8 mouse cellular contexts compared by ENCODE assay signal in genomic region chr5:142816031-142816810, GRCm38 (mm10). TPM values are rescaled to one million over a fixed set of nuclear protein-coding genes. Genes with fewer than 3 reads are reported as not detected.
DNase-seq lines count a peak whose midpoint lies in the region; ATAC-seq lines count a peak whose summit lies in the region.

No protein-coding gene starts in this region.

- peaks cover 14% of the 10 kb centered on the region for H3K36me3 ChIP-seq in heart, embryonic 10.5 days
- H3K36me3 ChIP-seq in liver, embryonic 13.5 days: no peaks in the 10 kb centered on the region

- peaks cover 28% of the 10 kb centered on the region for H3K4me1 ChIP-seq in heart, embryonic 10.5 days
- peaks cover 57% of the 10 kb centered on the region for H3K4me1 ChIP-seq in liver, embryonic 13.5 days (replicated peaks)

- no peaks in the 10 kb centered on the region for H3K27me3 ChIP-seq in heart, embryonic 10.5 days (ENCODE audit: insufficient read depth, poor library complexity, severe bottlenecking)
- H3K27me3 ChIP-seq in liver, embryonic 13.5 days: peaks cover 100% of the 10 kb centered on the region

- H3K9ac ChIP-seq in liver, embryonic 13.5 days: peak overlapping the region; percentile 77

- DNase-seq in thymus, postnatal 25 days: peak; percentile 6
- no peak for DNase-seq in thymus, adult 18-20 months
- peak; percentile 66 for DNase-seq in embryo, embryonic 11 days
- DNase-seq in heart, embryonic 10.5 days (ENCODE audit: low spot score): no peak
- DNase-seq in kidney, adult 8-10 months: peak; percentile 48 to 55
- no peak for DNase-seq in liver, embryonic 13.5 days
- DNase-seq in neural tube, embryonic 10.5 days (ENCODE audit: extremely low spot score, low spot score): peak; percentile 64
- peak; percentile 46 to 55 for DNase-seq in urinary bladder, postnatal 36 days (ENCODE audit: low spot score in 2 of 2)

- under 1% methylated on average over 39 of the region's 39 CpGs for WGBS in heart, embryonic 10.5 days
- under 1% methylated on average over 39 of the region's 39 CpGs for WGBS in liver, embryonic 13.5 days (ENCODE audit: insufficient replicate concordance)

- H3K27ac ChIP-seq in heart, embryonic 10.5 days: peak overlapping the region; percentile 100
- peak overlapping the region; percentile 91 for H3K27ac ChIP-seq in liver, embryonic 13.5 days

- H3K4me3 ChIP-seq in heart, embryonic 10.5 days: peak overlapping the region; percentile 99
- peak overlapping the region; percentile 64 for H3K4me3 ChIP-seq in liver, embryonic 13.5 days (replicated peaks)

- no peaks in the 10 kb centered on the region for H3K9me3 ChIP-seq in heart, embryonic 10.5 days
- H3K9me3 ChIP-seq in liver, embryonic 13.5 days (replicated peaks): no peaks in the 10 kb centered on the region

- peak overlapping the region; percentile 68 for H3K4me2 ChIP-seq in liver, embryonic 13.5 days

- no peak for ATAC-seq in liver, embryonic 13.5 days (ENCODE audit: low read depth)

RNA-seq across cellular contexts. Expression of gene Tnrc18, which starts 1.2 kb away (rescaled TPM):
- 22.2 and 24.8 TPM in 2 replicates for polyA plus RNA-seq in heart, embryonic 10.5 days (2016; fragmentation: Nextera tagmentation; extraction: Ambion mirVana)
- 2.4 and 2.5 TPM in 2 replicates for polyA plus RNA-seq in liver, embryonic 13.5 days (2015; fragmentation: Nextera tagmentation; extraction: Ambion mirVana)

Comparison
In these comparisons a context has a peak if more than half of its experiments do, and no peak if none do; other contexts are left out.
1. DNase-seq: peak in thymus, postnatal 25 days (single experiment), embryo, embryonic 11 days (single experiment), kidney, adult 8-10 months (2 of 2), neural tube, embryonic 10.5 days (single experiment) and urinary bladder, postnatal 36 days (2 of 2); none in thymus, adult 18-20 months (0 of 2), heart, embryonic 10.5 days (single experiment) and liver, embryonic 13.5 days (single experiment).